Mouse (Mus musculus): ENCODE results near the gene Bcan.

Gene Bcan

DNA sequence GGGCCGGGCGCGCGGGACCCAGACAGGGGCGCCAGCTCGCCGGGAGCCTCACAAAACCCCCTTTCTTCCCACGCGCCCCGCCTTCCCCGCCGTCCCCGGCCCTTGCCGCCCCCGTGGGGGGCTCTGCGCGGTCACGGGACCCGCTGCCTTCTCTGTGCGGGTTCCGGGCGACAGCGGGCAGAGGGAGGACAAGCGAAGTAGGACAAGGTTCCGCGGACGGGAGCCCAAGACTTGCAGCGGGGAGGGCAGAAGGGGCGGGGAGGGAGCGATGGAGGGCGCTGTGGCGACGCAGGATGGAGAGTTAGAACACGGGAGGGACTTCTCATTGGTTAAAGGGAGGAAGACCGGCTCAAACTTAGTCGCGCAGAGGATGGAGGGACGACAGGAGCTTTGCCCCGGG is at the start of gene Bcan:
TSS of gene Bcan (minus strand) at position 50 of the 400 bp plus-strand sequence.
- no peak for DNase-seq

- DNase-seq = no peak
Observed at GRCm38 (mm10) chr3:88049532-88049931, 49.5 kb upstream of the Bcan start.

DNA sequence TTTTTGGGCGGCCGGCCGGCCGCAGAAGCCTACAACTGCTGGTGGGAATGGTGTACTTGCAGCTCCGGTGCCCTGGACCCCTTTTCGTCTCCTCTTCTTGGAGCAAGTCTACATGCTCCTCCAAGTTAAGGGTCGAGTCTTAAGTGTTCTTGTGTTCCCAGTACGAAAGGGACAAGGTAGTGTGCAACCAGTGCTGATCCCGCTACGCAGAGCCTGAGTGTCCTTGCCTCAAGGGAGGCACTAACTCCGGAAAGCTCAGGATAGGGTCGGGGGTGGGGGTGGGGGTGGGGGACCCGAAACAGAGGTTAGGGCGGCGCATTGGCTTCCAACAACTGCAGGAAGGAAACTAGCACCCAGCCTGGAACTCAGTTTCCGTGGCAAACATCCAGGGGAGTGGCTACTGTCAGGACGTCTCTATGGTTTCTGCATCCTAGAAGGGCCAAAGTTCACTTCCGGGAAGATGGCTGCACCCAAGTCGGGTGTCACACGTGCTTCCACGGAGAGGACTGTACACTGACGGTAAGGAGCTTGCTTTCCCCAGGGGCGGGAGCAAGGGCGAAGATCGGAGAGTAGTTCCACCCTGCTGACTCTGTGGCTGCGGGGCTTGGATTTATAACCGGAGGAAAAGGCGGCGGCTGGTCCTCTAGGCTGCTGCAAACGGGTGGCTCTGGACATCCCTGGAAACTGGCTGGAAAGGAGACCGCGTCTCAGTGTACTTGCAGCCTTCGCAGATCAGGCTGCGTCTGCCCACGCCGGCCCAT is 42.8 kb upstream of the Bcan start, which contains the start of gene Gpatch4:
TSS of gene Gpatch4 (plus strand) at position 448 of the 761 bp plus-strand sequence.
- DNase-seq = peak; percentile 96

DNA sequence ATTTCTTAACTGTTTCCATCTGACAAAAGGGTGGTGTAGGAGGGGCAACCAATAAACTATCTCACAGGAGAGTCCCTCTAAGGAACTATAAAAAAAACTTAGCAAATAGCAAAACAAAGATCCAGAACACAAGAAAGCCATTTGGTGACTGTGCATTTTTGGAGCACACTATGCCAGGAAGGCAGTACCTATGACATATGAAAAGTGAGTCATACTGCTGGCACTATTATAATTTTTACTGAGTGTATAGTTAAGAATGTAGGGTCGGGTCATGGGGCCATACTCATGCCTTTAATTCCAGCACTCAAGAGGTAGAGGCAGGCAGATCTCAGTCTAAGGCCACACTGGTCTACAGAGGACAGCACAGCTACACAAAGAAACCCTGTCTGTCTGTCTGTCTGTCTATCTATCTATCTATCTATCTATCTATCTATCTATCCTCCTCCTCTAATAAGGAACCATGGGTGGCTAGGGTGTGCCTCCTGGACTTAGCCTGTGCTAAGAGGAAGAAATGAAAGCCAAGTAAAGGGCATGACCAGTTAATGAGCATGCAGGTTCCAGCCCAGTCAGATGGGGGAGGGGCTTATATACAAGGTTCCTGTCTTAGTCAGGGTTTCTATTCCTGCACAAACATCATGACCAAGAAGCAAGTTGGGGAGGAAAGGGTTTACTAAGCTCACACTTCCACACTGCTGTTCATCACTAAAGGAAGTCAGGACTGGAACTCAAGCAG is 35.7 kb upstream of the Bcan start:
- DNase-seq = no peak

DNA sequence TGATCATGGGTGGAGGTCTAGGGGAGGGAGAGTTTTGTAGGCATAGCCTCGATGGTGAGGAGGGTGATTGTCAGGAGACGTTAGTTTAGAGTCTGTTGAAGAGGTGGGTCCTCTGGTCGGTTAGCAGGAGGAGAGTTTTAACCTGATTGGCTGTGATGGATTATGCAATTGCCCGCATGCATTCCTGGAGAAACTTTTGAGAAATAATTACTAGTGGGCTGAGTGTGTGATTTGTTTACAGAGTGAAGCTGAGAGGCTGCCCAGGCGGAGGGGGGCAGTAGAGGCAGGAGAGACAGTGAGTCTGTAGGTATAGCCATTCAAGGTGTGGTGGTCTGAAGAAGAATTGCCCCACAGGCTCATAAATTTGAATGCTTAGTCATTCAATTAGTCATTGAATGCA is 33.5 kb upstream of the Bcan start:
- DNase-seq = no peak

GRCm38 (mm10) chr3:88030608-88031395 is 30.8 kb upstream of the Bcan start:
- no peak for DNase-seq

DNA sequence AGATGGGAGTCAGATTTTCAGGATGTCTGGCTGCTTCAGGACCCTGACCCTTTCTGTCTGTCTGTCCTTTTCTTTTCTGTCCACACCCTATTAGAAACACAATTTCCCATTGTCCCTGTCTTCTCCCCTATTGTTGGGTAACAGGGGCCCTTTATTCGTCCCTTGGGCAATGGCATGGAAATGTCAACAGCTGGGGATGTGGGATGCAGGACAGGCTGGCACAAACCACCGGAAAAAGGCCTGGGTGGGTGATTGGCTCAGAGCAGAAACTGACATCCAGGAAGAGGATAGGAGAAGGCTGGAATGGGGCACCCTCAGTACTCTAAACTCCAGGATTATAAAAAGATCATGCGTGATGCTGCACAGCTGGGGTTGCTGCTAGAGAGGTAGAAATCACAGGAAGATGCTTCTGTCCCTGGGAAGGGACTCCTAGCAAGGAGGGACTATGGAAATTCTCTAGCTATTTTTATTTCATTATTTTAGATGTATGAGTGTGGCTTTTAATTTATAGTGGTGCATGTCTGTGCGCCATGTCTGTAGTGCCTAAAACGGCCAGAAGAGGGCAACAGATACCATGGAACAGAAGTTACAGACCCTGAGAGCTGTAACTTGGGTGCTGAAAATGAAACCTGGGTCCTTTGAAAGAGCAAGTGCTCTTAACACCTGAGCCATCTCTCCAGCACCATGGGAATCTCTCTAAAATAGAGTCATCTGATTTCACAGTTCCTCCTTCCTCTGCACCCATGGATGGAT is 27.6 kb upstream of the Bcan start, which contains the start of gene Hapln2:
TSS of gene Hapln2 (minus strand) at position 150 of the 753 bp plus-strand sequence.
- DNase-seq = no peak

- DNase-seq = no peak
Observed at GRCm38 (mm10) chr3:88026823-88027222, 26.8 kb upstream of the Bcan start.

GRCm38 (mm10) chr3:88023192-88024074 is 23.4 kb upstream of the Bcan start:
- DNase-seq = no peak

- DNase-seq = peak; percentile 95
Observed at GRCm38 (mm10) chr3:88022322-88023191, 22.5 kb upstream of the Bcan start.

GRCm38 (mm10) chr3:88010634-88011265 is 10.7 kb upstream of the Bcan start:
- DNase-seq = peak; percentile 54

- DNase-seq = no peak
Observed at GRCm38 (mm10) chr3:88005822-88006786, 6.1 kb upstream of the Bcan start.

- DNase-seq = no peak
Observed at GRCm38 (mm10) chr3:88002291-88002976, 2.4 kb upstream of the Bcan start.

DNA sequence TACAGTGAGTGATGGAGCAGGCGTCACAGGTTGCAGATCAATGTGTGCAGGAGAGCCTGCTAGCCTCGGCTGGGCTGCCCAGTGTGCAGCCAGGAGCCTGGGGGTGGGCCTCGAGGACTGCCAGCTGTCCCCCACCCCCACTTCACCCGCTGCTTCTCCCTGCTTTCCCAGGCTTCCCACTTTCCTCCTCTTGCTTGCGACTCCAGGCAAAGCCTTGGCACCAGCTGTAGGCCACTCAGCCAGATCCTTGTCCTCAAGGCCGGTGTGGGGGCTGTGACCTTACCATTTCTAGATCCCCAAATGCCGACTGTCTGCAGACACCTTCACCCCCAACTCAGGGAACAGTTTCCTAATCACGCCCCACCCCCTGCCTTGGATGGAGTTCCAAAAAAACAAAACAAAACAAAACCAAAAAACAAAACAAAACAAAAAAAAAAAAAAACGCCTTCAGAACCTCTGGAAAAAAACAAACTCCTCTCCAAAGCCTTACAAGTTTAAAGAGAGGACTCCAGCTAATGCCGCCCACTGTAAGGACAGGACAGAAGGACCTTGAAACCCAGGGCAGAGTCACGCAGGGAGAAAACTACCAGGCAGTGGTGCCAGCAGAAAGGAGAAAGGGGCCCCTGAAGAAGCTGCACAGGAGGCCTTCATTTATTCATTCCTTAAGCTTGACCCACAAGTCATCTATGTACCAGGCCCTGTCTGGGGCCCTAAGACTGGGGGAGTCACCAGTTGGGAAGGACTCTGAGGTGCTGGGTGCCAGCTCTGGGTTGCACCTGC is 976 bp upstream of the Bcan start:
- no peak for DNase-seq

GRCm38 (mm10) chr3:87999243-87999895 is 661 bp downstream of the Bcan start:
- no peak for DNase-seq

- DNase-seq = no peak
Observed at GRCm38 (mm10) chr3:87998747-87999146, 1.3 kb downstream of the Bcan start.

Data from cerebellum, adult 9-10 months (tissue).